Mouse (Mus musculus): ENCODE results near the gene Jmy.

The Jmy gene

DNA sequence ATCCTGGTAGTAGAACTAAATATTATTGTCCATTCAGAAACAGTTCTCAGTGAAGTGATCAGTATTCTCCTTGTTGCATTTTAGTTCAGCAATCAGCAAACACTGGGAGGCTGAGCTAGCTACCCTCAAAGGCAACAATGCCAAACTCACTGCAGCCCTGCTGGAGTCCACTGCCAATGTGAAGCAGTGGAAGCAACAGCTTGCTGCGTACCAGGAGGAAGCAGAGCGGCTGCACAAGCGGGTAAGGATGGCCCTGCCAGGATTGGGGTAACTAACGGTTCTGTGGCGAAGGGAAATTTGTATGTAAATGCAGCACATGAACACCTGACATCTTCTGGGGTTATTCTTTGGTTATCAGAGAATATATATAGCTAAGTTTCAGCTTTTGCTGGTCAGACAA is 112.2 kb downstream of the Jmy start:
- POLR2A ChIA-PET = interaction anchor here in 1 of 4 experiments (0.6 kb wide), 1 partner anchor 1778 kb away, joined by 5 read pairs; no protein-coding TSS in a partner anchor
- CTCF ChIA-PET = no interaction called here

- CTCF ChIA-PET = no interaction called here
Measured at GRCm38 (mm10) chr13:93385147-93385546, 114.5 kb downstream of the Jmy start.

DNA sequence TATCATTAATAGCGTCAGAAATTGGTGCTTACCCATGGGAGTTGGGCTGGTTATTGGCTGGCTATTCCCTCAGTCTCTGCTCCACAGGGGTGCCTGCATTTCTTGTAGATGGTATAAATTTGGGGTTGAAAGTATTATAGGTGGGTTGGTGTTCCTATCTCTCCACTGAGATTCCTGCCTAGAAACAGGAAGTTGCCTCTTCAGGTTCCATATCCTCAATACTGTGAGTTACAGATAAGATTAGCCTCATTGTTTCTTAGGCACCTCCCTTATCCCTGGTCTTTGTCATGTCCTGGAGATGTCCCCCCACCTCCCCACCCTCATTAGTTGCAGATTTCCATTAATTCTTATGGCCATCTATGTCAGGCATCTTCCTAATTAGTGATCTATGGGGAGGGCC is 115.1 kb downstream of the Jmy start:
- CTCF ChIA-PET = no interaction called here
- POLR2A ChIA-PET = no interaction called here

More at GRCm38 (mm10) chr13:93385147-93385546, 114.5 kb downstream of the Jmy start:
- POLR2A ChIA-PET = no interaction called here

DNA sequence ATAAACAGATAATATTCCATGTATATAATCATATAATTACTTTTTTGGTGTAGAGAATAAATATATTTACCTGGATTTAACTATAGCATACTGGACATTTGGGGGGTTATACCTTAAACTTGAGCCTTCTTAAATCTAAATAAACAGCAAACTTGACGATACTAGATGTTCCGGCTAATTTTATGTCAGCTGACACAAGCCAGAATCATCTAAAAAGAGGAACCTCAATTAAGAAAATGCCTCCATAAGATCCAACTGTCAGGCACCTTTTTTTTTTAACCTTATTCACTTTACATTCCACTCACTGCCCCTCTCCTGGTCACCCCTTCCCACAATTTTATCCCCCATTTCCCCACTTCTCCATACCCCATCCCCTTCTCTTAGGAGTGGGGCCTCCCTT is 116.0 kb downstream of the Jmy start:
- CTCF ChIA-PET = no interaction called here
- POLR2A ChIA-PET = no interaction called here

DNA sequence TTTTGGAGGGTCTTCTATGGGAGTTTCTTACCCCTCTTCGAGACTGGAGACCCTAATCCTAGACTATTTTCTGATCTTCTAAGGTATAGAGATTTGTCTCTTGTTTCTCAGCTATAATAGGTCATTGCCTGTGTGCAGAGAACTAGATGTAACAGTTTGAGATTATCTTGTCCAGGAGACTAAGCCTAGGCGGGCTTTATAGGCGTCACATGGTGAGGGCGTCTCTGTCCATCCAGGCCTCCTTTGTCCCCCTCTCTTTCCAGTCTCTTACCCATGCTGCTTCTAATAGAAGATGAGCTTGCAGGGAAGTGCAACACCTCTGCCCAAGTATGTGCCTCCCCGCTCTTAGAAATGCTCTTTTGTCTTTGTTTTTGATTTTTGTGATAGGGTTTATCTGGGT is 116.5 kb downstream of the Jmy start:
- ChIA-PET POLR2A (no interaction called here), CTCF (no interaction called here)

DNA sequence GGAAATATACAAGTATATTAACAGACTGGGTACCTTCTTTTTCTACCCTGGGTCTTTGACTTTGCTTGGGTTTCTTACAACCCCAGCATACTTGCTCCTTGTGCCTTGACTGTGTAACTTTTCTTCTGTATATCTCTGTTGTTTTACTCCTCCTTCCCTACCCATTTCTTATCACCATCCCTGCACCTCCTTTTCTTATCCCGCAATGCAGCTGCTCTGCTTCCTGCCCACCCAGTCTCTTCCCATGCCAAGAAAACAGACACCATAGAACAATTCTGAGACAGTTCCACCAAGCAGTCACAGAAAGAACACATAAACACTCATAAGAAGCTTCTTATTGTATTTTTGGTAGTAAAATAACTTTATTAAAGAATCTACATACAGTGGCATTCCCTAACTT is 118.3 kb downstream of the Jmy start:
- ChIA-PET POLR2A (no interaction called here), CTCF (interaction anchor here in 1 of 4 experiments (0.6 kb wide), 1 partner anchor 359 kb away, joined by 3 read pairs; no protein-coding TSS in a partner anchor)

DNA sequence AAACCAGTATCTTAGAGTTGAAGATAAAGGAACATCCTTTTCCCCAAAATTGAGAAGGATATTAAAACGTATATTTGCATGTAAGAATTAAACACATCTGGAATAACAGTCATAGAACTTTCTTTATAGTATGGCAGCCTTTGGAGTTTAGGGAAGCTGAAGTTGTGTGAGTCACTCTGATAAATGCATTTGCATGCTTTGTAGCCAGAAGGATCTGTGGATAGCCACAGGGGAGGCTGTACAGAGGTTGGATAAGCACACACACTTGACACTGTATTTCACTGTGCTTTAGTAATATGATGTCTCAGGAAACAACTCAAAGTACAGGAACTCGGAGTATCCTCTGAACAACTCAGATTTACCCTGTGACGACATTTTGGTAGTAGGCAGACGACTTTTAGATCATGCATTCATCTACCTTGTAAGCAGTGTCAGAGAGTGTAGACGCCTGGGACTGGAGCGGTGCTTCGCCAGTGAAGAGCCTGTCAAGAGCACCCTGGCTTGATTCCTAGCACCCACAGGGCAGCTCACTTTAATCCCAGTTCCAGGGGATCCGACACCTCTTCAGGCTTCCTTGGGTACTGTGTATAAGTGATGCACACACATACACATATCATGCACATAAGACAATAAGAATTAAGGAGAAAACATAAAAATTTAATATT is 119.1 kb downstream of the Jmy start:
- CTCF ChIA-PET = interaction anchor here in 1 of 4 experiments (0.6 kb wide), 2 partner anchors 330 to 360 kb away, joined by 3 to 4 read pairs; no protein-coding TSS in a partner anchor
- POLR2A ChIA-PET = no interaction called here

All from embryonic stem cell, embryonic (primary cell).